ENCODE assay signal across 25 mouse cellular contexts in the genomic region with DNA sequence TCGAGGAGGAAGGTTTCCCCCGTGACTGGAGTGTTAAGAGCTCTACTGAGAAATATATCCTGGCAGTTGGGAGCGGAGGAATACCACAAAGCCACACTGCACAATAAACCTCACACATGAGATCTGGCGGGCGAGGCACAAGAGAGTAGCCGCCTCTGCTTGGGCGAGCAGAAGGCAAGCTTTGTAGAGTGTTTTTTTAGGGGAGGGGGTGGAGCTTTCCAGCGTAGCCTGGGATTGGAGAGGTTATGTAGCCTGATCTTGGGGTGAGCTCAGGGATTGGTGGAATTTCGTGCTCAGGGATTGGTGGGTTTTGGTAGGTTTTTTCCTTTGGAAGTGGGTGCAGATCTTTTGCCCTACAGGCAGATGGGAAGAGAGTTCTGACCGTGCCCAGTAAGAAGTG. TPM values are rescaled to one million over a fixed set of nuclear protein-coding genes. Genes with fewer than 3 reads are reported as not detected.
DNase-seq lines count a peak whose midpoint lies in the region; ATAC-seq and TF ChIP-seq lines count a peak whose summit lies in the region.
"Had no signal": no experiment of that assay in that cellular context is flagged by ENCODE, and none has a peak within 500 bp of the region (broad histone marks: within the 10 kb centered on the region; RNA-seq: fewer than 3 reads in every experiment).

No protein-coding gene starts in this region.

- H3K9me3 ChIP-seq in hindbrain, embryonic 10.5 days: no peaks in the 10 kb centered on the region
- H3K9me3 ChIP-seq in hindbrain, embryonic 11.5 days (ENCODE audit: control insufficient read depth, low read length): no peaks in the 10 kb centered on the region
- H3K9me3 ChIP-seq in ES-Bruce4 (replicated peaks; ENCODE audit: control insufficient read depth, insufficient read depth, low read length, poor library complexity, severe bottlenecking) (no peaks in the 10 kb centered on the region; the same call in 1 of the 2 replicates), ES-E14 (ENCODE audit: control insufficient read depth, insufficient read depth, low read depth, low read length) (no peaks in the 10 kb centered on the region)
- H3K9me3 ChIP-seq in liver, embryonic 12.5 days (replicated peaks): no peaks in the 10 kb centered on the region
- no peaks in the 10 kb centered on the region for H3K9me3 ChIP-seq in stomach, postnatal 0 days (ENCODE audit: control insufficient read depth, low read length)
- H3K9me3 ChIP-seq: embryonic facial prominence, embryonic 10.5 days; heart, embryonic 15.5 days had no signal

- H3K27ac ChIP-seq in hindbrain, embryonic 10.5 days: peak overlapping the region; percentile 35; the same call in 1 of the 2 replicates
- H3K27ac ChIP-seq in hindbrain, embryonic 11.5 days (ENCODE audit: low read depth, low read length): no peak overlapping the region
- H3K27ac ChIP-seq in ES-Bruce4 (ENCODE audit: insufficient read depth, low read length): no peak overlapping the region
- no peak overlapping the region for H3K27ac ChIP-seq in ES-E14 (ENCODE audit: insufficient read depth, low read depth, low read length, poor library complexity, severe bottlenecking)
- H3K27ac ChIP-seq in liver, embryonic 12.5 days: peak overlapping the region; percentile 94
- H3K27ac ChIP-seq in stomach, postnatal 0 days (replicated peaks): no peak overlapping the region
- H3K27ac ChIP-seq: embryonic facial prominence, embryonic 10.5 days; hindbrain, postnatal 0 days; macrophage had no signal

- TF ChIP-seq POLR2A in ES-Bruce4 (IDR thresholded peaks at IDR 0.05; ENCODE audit: insufficient read depth, low read length): peak; percentile 50

- H3K4me3 ChIP-seq in hindbrain, embryonic 10.5 days: no peak overlapping the region
- H3K4me3 ChIP-seq in hindbrain, embryonic 11.5 days (ENCODE audit: low read depth, low read length): no peak overlapping the region
- H3K4me3 ChIP-seq in ES-Bruce4 (ENCODE audit: low read depth, low read length) (peak overlapping the region; percentile 23; the same call in 1 of the 2 replicates), ES-E14 (ENCODE audit: insufficient read depth in 1 of 2, low read depth in 1 of 2, low read length in 2 of 2, poor library complexity in 1 of 2, severe bottlenecking in 1 of 2) (peak overlapping the region in 1 of 2 experiments; percentile 25; a peak in 2 of 4 replicates)
- H3K4me3 ChIP-seq in liver, embryonic 12.5 days: no peak overlapping the region
- H3K4me3 ChIP-seq in stomach, postnatal 0 days (ENCODE audit: low read depth, low read length): no peak overlapping the region
- H3K4me3 ChIP-seq: embryonic facial prominence, embryonic 10.5 days; heart, embryonic 15.5 days had no signal

- in situ Hi-C loops in ES-E14 (cut with MboI; ENCODE audit: low sequenced_read_pairs in 2 of 2, unreplicated experiment in 2 of 2): no loop called here

- no peak for ATAC-seq in hindbrain, embryonic 11.5 days (ENCODE audit: low FRiP score)
- no peak for ATAC-seq in liver, embryonic 12.5 days
- ATAC-seq in stomach, postnatal 0 days (ENCODE audit: low FRiP score, low TSS enrichment): no peak
- ATAC-seq: forebrain, embryonic 16.5 days; hindbrain, postnatal 0 days; intestine, embryonic 16.5 days had no signal

- H3K27me3 ChIP-seq in hindbrain, embryonic 10.5 days (ENCODE audit: insufficient read depth, poor library complexity, severe bottlenecking): no peaks in the 10 kb centered on the region
- H3K27me3 ChIP-seq in hindbrain, embryonic 11.5 days (ENCODE audit: control insufficient read depth, insufficient read depth, low read length): no peaks in the 10 kb centered on the region
- no peaks in the 10 kb centered on the region for H3K27me3 ChIP-seq in ES-Bruce4 (ENCODE audit: control insufficient read depth, insufficient read depth, low read length, poor library complexity, severe bottlenecking)
- H3K27me3 ChIP-seq in liver, embryonic 12.5 days (replicated peaks): no peaks in the 10 kb centered on the region
- no peaks in the 10 kb centered on the region for H3K27me3 ChIP-seq in stomach, postnatal 0 days (ENCODE audit: control insufficient read depth, insufficient read depth, low read length)
- H3K27me3 ChIP-seq: heart, embryonic 15.5 days had no signal

- H3K9ac ChIP-seq in hindbrain, embryonic 11.5 days (ENCODE audit: low read depth, low read length): no peak overlapping the region
- H3K9ac ChIP-seq in ES-Bruce4 (ENCODE audit: low read depth, poor library complexity, severe bottlenecking): no peak overlapping the region
- H3K9ac ChIP-seq in ES-E14 (ENCODE audit: insufficient read depth, low read depth, low read length, poor library complexity, severe bottlenecking): no peak overlapping the region
- no peak overlapping the region for H3K9ac ChIP-seq in liver, embryonic 12.5 days
- no peak overlapping the region for H3K9ac ChIP-seq in stomach, postnatal 0 days (ENCODE audit: low read length)
- H3K9ac ChIP-seq: heart, embryonic 15.5 days; liver, embryonic 14.5 days had no signal

- no peak for TF ChIP-seq EP300 in ES-Bruce4 (IDR thresholded peaks at IDR 0.05; ENCODE audit: insufficient read depth, low read depth, low read length)
- TF ChIP-seq EP300 in stomach, postnatal 0 days (optimal IDR thresholded peaks at IDR 0.05): no peak

- 85% methylated on average over 10 of the region's 10 CpGs for WGBS in hindbrain, embryonic 10.5 days
- 87% methylated on average over 10 of the region's 10 CpGs for WGBS in hindbrain, embryonic 11.5 days
- WGBS in liver, embryonic 12.5 days (ENCODE audit: insufficient replicate concordance): 76% methylated on average over 10 of the region's 10 CpGs
- WGBS in stomach, postnatal 0 days: 90% methylated on average over 10 of the region's 10 CpGs

- DNase-seq in hindbrain, embryonic 10.5 days (ENCODE audit: low spot score): no peak
- DNase-seq in hindbrain, embryonic 11.5 days (ENCODE audit: low spot score): no peak
- DNase-seq in ES-E14 (ENCODE audit: low read depth, low spot score): peak; percentile 30
- DNase-seq in left cerebral cortex, adult 9 months (ENCODE audit: low spot score in 2 of 2): no peak
- DNase-seq in stomach, postnatal 0 days (ENCODE audit: low spot score): no peak
- DNase-seq: adrenal gland, adult 2 months; cerebellum, adult 11 months; cerebellum, adult 9-11 months; kidney, postnatal 25 days had no signal

- no peak for TF ChIP-seq CTCF in ES-Bruce4 (IDR thresholded peaks at IDR 0.05; ENCODE audit: low read depth, low read length)
- no peak for TF ChIP-seq CTCF in stomach, postnatal 0 days (IDR thresholded peaks at IDR 0.05; ENCODE audit: low read depth)

- H3K4me2 ChIP-seq in hindbrain, embryonic 11.5 days (replicated peaks; ENCODE audit: low read depth, low read length): no peak overlapping the region
- H3K4me2 ChIP-seq in liver, embryonic 12.5 days: no peak overlapping the region
- no peak overlapping the region for H3K4me2 ChIP-seq in stomach, postnatal 0 days (replicated peaks; ENCODE audit: low read depth)
- H3K4me2 ChIP-seq: heart, embryonic 15.5 days had no signal

- no peaks in the 10 kb centered on the region for H3K36me3 ChIP-seq in hindbrain, embryonic 10.5 days
- no peaks in the 10 kb centered on the region for H3K36me3 ChIP-seq in hindbrain, embryonic 11.5 days (ENCODE audit: control insufficient read depth, insufficient read depth, low read length)
- no peaks in the 10 kb centered on the region for H3K36me3 ChIP-seq in ES-Bruce4 (ENCODE audit: control insufficient read depth, insufficient read depth, low read length, poor library complexity, severe bottlenecking)
- no peaks in the 10 kb centered on the region for H3K36me3 ChIP-seq in ES-E14 (ENCODE audit: control insufficient read depth, insufficient read depth, low read length, poor library complexity, severe bottlenecking)
- H3K36me3 ChIP-seq in liver, embryonic 12.5 days: no peaks in the 10 kb centered on the region
- no peaks in the 10 kb centered on the region for H3K36me3 ChIP-seq in stomach, postnatal 0 days (ENCODE audit: control insufficient read depth, insufficient read depth, low read length)
- H3K36me3 ChIP-seq: embryonic facial prominence, embryonic 10.5 days; heart, embryonic 15.5 days had no signal

- peaks cover 21% of the 10 kb centered on the region for H3K4me1 ChIP-seq in hindbrain, embryonic 10.5 days (replicated peaks)
- no peaks in the 10 kb centered on the region for H3K4me1 ChIP-seq in hindbrain, embryonic 11.5 days (replicated peaks; ENCODE audit: control insufficient read depth, insufficient read depth, low read length)
- H3K4me1 ChIP-seq in ES-Bruce4 (ENCODE audit: control insufficient read depth, insufficient read depth, low read length): no peaks in the 10 kb centered on the region
- H3K4me1 ChIP-seq in ES-E14 (ENCODE audit: control insufficient read depth in 2 of 2, insufficient read depth in 2 of 2, low read length in 2 of 2, poor library complexity in 1 of 2): no peaks in the 10 kb centered on the region
- peaks cover 84% of the 10 kb centered on the region for H3K4me1 ChIP-seq in liver, embryonic 12.5 days
- no peaks in the 10 kb centered on the region for H3K4me1 ChIP-seq in stomach, postnatal 0 days (replicated peaks; ENCODE audit: control insufficient read depth, insufficient read depth)

TF ChIP-seq in ES-E14, 5 proteins besides CTCF, POLR2A, EP300 and RAD21:
- TF ChIP-seq CHD2 (IDR thresholded peaks at IDR 0.05; ENCODE audit: low read depth, low read length) (no peak), ZNF384 (IDR thresholded peaks at IDR 0.05; ENCODE audit: low read depth, low read length) (peak; percentile 71), MAFK (IDR thresholded peaks at IDR 0.05; ENCODE audit: insufficient read depth, low read depth, low read length) (no peak)

RNA-seq across cellular contexts. Expression of gene Glrp1, which starts 19.7 kb away (rescaled TPM):
- not detected in 2 replicates for polyA plus RNA-seq in hindbrain, embryonic 10.5 days (2016; fragmentation: Nextera tagmentation; extraction: Ambion mirVana)
- not detected in 2 replicates for polyA plus RNA-seq in hindbrain, embryonic 11.5 days (2014; fragmentation: Nextera tagmentation; extraction: Ambion mirVana)
- not detected in 2 replicates for polyA plus RNA-seq in ES-Bruce4 (2011; ENCODE audit: insufficient read depth, insufficient read length, low read depth, missing spikeins)
- 0.13 TPM in 1 of 2 replicates, not detected in the other for total RNA-seq in ES-E14 (2012; rRNA removed)
- polyA plus RNA-seq in liver, embryonic 12.5 days (2016; fragmentation: Nextera tagmentation; extraction: Ambion mirVana): 0.24 TPM in 1 of 2 replicates, not detected in the other
- not detected in 2 replicates for polyA plus RNA-seq in stomach, postnatal 0 days (2015; fragmentation: Nextera tagmentation; extraction: Ambion mirVana)
- total RNA-seq: adrenal gland, adult 2 months; adrenal gland, postnatal 4 days; gastrocnemius, adult 8-10 months; hindbrain, postnatal 0 days; left cerebral cortex, postnatal 25 days; midbrain, postnatal 0 days had no signal
- polyA plus RNA-seq: adrenal gland, adult 2 months; forebrain, embryonic 16.5 days; hindbrain, postnatal 0 days; intestine, embryonic 16.5 days; neural tube, embryonic 14.5 days; stomach, embryonic 14.5 days; urinary bladder, adult 2 months had no signal

Comparison
In these comparisons a context has a peak if more than half of its experiments do, and no peak if none do; other contexts are left out.
1. H3K27ac ChIP-seq: peak in hindbrain, embryonic 10.5 days (single experiment) and liver, embryonic 12.5 days (single experiment); none in hindbrain, embryonic 11.5 days (single experiment), ES-Bruce4 (single experiment), ES-E14 (single experiment) and stomach, postnatal 0 days (single experiment).